Mouse (Mus musculus) CD4-positive, CD25-positive, alpha-beta regulatory T cell, adult 4 months (primary cell): Measurements from ENCODE around the gene Cdc123. TPM values are rescaled to one million over a fixed set of nuclear protein-coding genes. Genes with fewer than 3 reads are reported as not detected.
A peak's percentile ranks its signal among the peaks of the same experiment; 100 is the strongest.
"Not testable (repeated sequence)": the region's sequence is repeated elsewhere in the genome, so short reads cannot be mapped to it uniquely, and the experiment has no call there.

Experiments
- ATAC-seq: one replicate; pipeline ENCODE4 v1.8.0; 2017
- polyA plus RNA-seq, 2 experiments: library from polyadenylated mRNA; unstranded; fragments of 100-300 nt; shearing (Covaris generic); gene quantifications; one replicate each; pipeline ENCODE4 v1.2.1; 2017

Gene Cdc123
- polyA plus RNA-seq, result 100 to 1,000 TPM; 181 to 224 TPM

DNA sequence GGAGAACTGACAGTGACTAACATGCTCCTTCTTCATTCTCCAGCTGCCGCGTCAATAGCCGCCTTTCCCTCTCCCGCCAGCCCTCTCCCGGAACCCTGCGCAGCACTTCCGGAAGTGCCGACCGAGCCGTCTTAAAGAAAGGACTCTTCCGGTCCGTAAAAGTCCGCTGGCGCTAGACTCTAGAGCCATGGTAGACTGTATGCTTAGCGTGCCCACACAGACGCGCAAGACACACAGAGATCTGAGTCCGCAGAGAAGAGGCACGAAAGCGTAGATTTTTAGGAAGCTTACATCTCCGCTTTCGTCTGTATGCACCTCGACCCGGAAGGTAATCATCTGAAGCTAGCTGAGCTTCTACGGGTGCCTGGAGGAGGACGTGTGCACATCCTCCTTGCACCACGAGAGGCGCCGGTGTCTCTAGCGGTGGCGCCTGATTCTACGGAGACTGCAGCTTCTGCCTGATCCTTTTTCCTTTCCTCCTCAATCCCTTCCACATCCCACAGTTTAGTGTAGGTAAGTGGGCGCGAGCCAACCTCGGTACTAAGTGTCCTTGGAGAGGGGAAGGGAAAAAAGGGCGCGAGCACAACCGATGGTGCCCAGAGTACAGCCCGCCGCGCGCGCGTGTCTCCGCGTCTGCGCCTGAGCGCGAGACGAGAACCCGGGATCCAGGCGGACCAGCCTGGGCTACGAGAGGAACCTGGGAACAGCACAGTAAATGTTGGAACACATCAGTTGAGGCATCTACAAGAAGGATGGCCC is at the start of gene Cdc123, which contains the start of gene Nudt5:
TSS of gene Cdc123 (minus strand) at position 292 of the 759 bp plus-strand sequence.
TSS of gene Nudt5 (plus strand) at position 147 of the 759 bp plus-strand sequence.
- peak; percentile 93 for ATAC-seq

DNA sequence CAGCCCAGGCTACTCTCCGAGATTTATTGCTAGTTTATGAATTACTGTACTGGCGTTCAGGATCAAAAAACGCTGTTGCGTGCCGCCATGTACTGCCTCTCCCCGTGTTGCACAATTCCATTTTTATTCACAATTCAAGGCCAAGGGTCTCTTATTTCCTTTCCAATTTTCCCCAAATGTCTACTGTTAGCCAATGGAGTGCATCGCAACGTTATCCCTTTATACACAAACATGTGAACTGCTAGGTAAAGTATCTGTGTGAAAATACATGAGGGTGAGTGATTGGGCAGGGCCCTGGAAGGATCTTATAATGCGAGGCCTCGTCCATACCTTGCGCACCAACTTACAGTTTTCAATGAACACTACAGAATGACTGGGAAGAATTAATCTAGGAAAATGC is 49.3 kb upstream of the Cdc123 start:
- ATAC-seq, result no peak

DNA sequence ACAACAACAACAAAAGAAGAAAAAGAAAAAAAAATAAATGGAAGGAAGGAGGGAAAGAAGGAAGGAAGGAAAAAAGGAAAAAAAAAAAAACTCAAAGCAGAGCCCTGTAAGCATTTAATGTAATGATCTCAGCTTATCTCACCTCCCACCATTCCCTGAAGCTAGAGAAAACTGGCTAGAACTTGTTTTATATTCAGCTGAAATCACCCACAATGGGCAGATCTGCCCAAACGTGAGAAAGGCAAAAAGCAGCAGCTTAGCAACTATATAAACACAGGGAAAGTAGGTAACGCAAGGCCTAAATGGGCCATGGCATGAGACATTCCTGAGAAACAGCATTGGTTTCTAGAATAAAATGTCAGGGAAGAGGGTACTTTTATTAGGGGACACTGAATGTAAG is 44.4 kb upstream of the Cdc123 start:
- ATAC-seq, result no peak

DNA sequence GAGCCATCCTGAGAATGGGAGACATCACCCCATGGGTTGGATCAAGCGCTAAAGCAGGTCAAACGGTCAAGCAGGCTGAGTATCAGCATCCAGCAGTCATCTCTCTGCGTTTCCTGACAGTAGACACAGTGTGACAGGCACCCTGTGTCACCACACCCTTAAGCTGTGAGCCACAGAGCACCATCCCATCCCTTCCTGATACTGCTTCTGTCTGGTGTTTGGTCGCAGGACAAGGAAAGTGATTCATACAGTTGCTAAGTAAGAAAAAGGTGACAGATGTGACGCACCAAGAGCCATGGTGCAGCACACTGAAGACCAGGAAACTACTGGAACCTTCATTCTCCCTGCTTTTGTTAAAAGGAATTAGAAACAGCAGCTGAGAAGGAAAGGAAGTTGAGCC is 43.9 kb upstream of the Cdc123 start:
- ATAC-seq, result no peak

DNA sequence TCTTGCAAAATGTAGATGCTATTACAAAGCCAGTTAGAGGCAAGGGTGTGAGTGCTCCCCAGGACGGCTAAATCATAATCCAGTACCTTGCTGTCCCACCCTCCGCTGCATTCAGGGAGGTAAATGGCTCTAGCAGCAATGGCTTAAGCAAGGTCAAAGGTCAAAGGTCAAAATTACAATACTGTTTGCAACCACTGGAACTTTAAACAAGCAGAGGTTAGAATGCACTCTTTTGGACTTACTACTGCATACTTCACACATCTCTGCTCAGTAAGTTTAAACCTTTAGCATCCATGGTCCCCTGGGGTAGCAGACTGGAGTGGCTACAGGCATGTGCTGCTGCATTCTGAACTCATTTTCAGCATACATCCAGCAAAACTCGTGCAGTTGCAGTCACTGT is 32.5 kb upstream of the Cdc123 start:
- ATAC-seq, result no peak

DNA sequence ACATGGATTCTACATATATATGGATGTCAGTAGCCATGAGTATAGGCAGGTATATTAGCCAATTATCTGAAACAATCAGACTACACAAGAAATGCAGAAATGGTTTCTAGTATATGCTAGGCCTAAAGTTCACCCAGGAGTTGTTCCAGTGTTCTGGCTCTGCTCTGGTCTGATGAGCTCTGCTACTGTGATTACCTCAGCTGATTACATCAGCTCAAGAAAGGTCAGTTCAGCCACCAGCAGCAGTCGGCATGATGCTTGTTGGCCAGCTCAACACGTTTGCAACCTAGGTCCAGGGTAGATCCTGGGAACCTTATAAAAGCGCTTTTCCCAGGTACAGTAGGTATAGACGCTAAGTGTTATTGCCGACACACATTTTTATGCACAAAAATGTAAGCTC is 24.8 kb upstream of the Cdc123 start:
- ATAC-seq, result no peak

GRCm38 (mm10) chr2:5867681-5868080 is 22.7 kb upstream of the Cdc123 start:
- no peak for ATAC-seq

DNA sequence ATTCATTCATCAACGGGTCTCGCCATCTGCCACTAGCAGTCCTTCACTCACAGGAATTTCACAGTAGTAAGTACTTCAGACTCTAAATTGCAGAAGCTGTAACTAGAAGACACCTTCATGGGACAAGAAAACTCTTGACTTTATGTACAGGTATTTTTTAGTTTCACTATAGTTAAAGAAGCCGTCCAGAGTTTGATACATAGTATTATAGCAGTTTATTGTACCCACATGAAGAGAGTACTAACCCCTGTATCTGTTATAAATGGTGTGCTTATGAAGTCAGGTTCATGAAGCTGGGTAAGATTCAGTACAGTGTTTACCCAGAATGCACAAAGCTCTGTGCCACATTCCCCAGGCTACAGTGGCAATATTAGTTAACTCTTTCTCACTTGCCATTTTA is 17.9 kb upstream of the Cdc123 start, which contains the start of gene Gm13199:
TSS of gene Gm13199 (minus strand) at position 101 of the 400 bp plus-strand sequence.
- no peak for ATAC-seq

- ATAC-seq, result no peak
These were observed 6.9 kb upstream of the Cdc123 start for GRCm38 (mm10) chr2:5851866-5852265.

GRCm38 (mm10) chr2:5851116-5851515 is 6.2 kb upstream of the Cdc123 start:
- no peak for ATAC-seq

GRCm38 (mm10) chr2:5845826-5846225 is 862 bp upstream of the Cdc123 start:
- no peak for ATAC-seq

DNA sequence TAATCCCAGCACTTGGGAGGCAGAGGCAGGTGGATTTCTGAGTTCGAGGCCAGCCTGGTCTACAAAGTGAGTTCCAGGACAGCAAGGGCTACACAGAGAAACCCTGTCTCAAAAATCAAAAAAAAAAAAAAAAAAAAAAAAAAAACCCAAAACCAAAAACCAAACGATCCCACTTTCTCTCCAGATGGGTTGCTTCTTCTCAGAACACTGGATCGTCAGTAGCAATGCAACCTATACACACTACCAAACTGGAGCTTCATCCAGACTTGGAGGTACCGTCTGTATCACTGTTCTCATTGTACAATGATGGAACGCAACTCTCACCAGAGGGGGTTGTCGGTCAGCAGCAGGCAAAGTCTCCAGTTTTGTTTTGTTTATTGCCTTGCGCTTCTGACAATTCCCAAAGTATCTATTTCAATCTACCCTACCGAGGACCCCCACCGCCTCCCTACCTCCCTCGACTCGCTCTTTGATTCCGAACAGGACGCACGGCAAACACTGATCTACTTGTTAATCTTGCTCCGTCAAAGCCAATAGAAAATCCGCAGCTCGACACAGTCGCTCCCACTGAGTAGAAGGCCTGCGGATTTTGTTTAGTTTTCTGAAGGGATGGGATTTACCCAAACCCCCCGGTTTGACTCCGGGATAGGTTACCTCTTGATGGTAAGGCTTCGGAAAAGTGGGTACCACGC is 637 bp downstream of the Cdc123 start:
- ATAC-seq, result peak; percentile 22

DNA sequence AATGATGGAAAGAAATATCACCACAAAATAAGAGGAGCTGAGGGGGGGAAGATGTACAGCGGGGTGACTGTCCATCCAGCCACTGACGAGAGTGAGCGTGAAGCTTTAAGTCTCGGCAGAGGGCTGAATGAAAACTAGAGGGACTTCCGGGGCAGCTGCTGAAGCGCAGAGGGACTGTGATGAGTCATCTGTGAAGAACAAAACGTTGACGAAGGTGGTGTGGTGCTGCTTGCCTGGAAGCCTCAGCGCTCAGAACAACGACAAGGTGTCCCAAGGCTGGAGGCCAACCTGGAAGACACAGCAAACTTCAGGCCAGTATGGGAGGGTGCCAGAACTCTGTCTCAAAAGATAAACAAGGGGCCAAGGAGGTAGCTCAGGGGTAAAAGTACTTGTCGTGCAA is 4.1 kb downstream of the Cdc123 start:
- no peak for ATAC-seq

DNA sequence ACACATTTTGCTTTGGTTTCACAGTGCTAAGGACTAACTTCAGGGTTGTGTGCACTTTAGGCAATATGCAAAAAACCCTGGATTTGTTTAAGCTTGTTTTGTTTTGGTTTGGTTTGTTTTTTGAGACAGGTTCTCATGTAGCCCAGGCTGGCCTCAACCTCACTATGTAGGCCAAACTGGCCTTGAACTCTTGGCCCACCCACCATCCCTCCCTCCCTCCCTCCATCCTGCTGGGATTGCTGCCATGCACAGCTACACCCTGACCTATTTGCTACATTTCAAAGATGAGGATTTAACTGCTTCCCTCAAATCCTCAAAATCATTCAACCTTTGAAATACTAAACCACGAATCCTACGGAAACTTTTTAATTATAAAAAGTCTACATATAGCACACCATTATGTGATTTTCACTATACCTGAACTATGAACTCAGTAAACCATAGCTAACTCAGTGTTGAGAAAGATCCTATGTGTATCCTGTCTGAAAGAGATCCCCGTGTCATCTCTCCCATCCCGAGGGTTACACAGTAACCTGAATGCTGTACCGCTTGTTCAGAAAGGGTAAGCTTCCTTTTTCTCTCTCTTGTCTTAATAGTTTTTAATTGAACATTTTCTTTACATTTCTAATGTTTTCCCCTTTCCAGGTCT is 19.6 kb downstream of the Cdc123 start:
- ATAC-seq, result no peak

- no peak for ATAC-seq
These were observed 20.3 kb downstream of the Cdc123 start for GRCm38 (mm10) chr2:5824685-5825084.

GRCm38 (mm10) chr2:5824213-5824612 is 20.8 kb downstream of the Cdc123 start:
- ATAC-seq, result no peak

DNA sequence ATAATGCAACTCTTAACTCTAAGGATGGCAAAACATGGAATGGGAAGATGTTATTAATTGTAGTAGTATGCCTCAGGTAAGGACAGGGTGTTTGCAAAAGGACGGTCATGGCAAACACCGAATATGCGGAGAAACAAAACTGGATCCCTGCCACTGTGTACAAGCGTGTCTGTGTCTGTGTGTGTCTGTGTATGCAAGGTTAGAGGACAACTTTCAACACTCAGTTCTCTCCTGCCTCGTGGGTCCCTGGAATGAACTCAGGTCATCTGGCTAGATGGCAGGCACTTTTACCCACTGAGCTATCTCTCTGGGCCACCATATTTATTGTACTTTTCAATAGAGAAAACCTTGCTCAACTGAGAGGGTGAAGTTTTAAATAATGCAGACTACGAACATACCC is 22.5 kb downstream of the Cdc123 start:
- ATAC-seq, result no peak

DNA sequence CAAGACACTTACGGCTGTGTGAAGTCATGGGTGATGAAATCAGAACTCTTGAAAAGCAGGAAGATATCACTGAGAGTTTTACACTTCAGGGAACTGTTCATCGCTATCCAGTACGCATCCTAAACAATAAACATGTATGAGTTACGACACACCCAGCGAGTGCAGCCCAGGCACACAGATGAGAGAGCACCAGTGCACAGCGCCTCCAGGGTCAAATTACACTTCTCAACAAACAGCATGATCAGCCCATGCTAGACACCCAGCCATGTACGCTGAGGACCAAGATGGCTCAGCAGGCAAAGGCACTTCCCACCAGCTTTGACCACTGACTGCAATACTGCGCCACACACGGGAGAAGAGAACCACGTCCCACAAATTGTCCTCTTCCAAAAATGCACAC is 23.7 kb downstream of the Cdc123 start:
- no peak for ATAC-seq

DNA sequence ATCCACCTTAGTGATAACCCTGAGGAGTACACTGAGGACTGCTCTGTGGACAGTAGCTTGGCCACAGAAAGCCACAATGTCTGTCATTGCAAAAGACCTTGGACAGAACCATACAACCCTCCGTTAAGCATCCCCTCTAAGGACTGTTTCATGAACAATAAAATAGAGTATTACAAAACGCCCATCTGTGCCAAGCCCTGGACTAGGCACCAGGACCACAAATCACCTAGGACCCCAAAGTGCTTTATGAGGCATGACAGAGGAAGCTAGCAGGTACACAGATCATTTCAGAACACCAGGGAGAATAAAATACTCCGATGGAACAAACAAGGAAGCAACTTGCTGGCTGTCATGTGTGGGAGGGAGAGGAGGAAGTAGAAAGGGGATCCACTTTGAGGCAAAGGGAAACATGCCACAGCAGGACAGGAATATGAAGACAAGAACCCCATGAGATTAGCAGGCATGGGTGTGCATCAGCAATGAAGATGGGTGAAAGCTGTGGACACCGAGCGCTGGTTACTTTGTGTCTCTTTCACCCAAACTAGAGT is 33.7 kb downstream of the Cdc123 start:
- no peak for ATAC-seq

DNA sequence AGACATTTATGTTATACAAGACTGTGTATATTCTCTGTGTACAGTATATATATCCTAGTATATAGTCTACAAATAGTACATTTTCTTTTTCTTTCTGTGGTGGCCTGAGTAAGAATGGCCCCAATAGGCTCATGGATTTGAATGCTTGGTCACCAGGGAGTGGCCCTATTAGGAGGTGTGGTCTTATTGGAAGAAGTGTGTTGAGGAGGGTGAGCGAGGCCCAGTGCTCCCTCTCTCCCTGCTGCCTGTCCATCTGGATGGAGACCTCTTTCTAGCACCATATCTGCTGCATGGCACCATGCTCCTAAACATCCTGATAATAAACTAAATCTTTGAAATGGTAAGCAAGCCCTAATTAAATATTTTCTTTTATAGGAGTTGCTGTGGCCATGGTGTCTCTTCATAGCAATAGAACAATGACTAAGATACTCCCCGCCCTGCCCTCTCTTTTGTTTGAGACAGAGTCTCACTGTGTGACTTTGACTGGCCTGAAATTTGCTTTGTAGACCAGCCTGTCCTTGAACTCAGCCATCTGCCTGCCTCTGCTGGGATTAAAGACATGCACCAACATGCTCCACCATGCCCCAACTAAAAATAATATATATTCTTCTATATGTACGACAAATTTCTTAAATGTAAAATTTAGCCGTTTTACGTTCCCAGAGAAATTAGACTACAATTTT is 34.8 kb downstream of the Cdc123 start:
- no peak for ATAC-seq

GRCm38 (mm10) chr2:5806201-5806600 is 38.8 kb downstream of the Cdc123 start:
- ATAC-seq, result not testable (repeated sequence)

GRCm38 (mm10) chr2:5805228-5805627 is 39.7 kb downstream of the Cdc123 start:
- ATAC-seq, result no peak
